Mouse (Mus musculus) megakaryocyte, embryonic 14.5 days (primary cell): ENCODE measurements around the gene Hist1h2bg. TPM values are rescaled to one million over a fixed set of nuclear protein-coding genes. Genes with fewer than 3 reads are reported as not detected.

Source experiments
- H3K27me3 ChIP-seq: replicated peaks from 2 replicates; pipeline ENCODE3; 2012; ENCODE audit warnings: inconsistent platforms
- H3K36me3 ChIP-seq: replicated peaks from 2 replicates; pipeline ENCODE3; 2012; ENCODE audit warnings: low read length, inconsistent platforms, mixed read lengths
- H3K4me1 ChIP-seq: 2 replicates; pipeline ENCODE4 v1.6.1; 2012; ENCODE audit warnings: inconsistent platforms
- H3K4me3 ChIP-seq: replicated peaks from 2 replicates; pipeline ENCODE3; 2012; ENCODE audit warnings: moderate library complexity, mild to moderate bottlenecking, inconsistent platforms
- H3K9me3 ChIP-seq: 2 replicates; pipeline ENCODE4 v1.6.1; 2012; ENCODE audit warnings: inconsistent platforms
- FLI1 ChIP-seq: IDR thresholded peaks from 2 replicates; pipeline ENCODE4 v1.6.1; 2012; ENCODE audit warnings: low read length, inconsistent platforms, mixed read lengths
- GATA1 ChIP-seq: IDR thresholded peaks from 3 replicates; pipeline ENCODE4 v1.6.1; 2012; ENCODE audit warnings: mixed read lengths, low read length, inconsistent platforms, borderline replicate concordance
- polyA plus RNA-seq: library from polyadenylated mRNA; stranded (reverse); fragments of >175 nt; gene quantifications from 2 replicates; pipeline ENCODE4 v1.2.3, GENCODE M21; 2012; ENCODE audit warnings: low replicate concordance; ENCODE audit not compliant: insufficient read depth

Hist1h2bg gene
- 16.8 and 28.8 TPM in 2 replicates for polyA plus RNA-seq

- Histone ChIP-seq H3K36me3 (no peaks in the 10 kb centered on the region), H3K9me3 (no peaks in the 10 kb centered on the region), H3K4me3 (peak within 1 kb of the TSS; percentile 90), H3K27me3 (no peaks in the 10 kb centered on the region), H3K4me1 (peaks cover 27% of the 10 kb centered on the region)
- TF ChIP-seq FLI1 = no peak
- no peak for TF ChIP-seq GATA1
Measured at GRCm38 (mm10) chr13:23571022-23571503, at the start of gene Hist1h2bg, which contains the start of gene Hist1h2ae. TSS of gene Hist1h2bg (plus strand) at chr13:23571396. TSS of gene Hist1h2ae (minus strand) at chr13:23571220.

GRCm38 (mm10) chr13:23521703-23522102 lies 49.5 kb upstream of the Hist1h2bg start:
- Histone ChIP-seq H3K36me3 (no peaks in the 10 kb centered on the region), H3K4me3 (peak overlapping the region; percentile 80), H3K9me3 (no peaks in the 10 kb centered on the region), H3K27me3 (no peaks in the 10 kb centered on the region), H3K4me1 (peaks cover 60% of the 10 kb centered on the region)
- TF ChIP-seq GATA1 (no peak), FLI1 (no peak)

- Histone ChIP-seq H3K9me3 (no peaks in the 10 kb centered on the region), H3K36me3 (no peaks in the 10 kb centered on the region), H3K4me3 (peak overlapping the region; percentile 35), H3K4me1 (peaks cover 71% of the 10 kb centered on the region), H3K27me3 (no peaks in the 10 kb centered on the region)
- TF ChIP-seq FLI1 = no peak
- TF ChIP-seq GATA1 = no peak
Measured at GRCm38 (mm10) chr13:23523976-23524375, 47.2 kb upstream of the Hist1h2bg start.

- H3K4me1 ChIP-seq = peaks cover 71% of the 10 kb centered on the region
- TF ChIP-seq FLI1 (no peak), GATA1 (no peak)
- no peaks in the 10 kb centered on the region for H3K36me3 ChIP-seq
- H3K9me3 ChIP-seq = no peaks in the 10 kb centered on the region
- peak overlapping the region; percentile 8 for H3K4me3 ChIP-seq
- H3K27me3 ChIP-seq = no peaks in the 10 kb centered on the region
Measured at GRCm38 (mm10) chr13:23524654-23525053, 46.5 kb upstream of the Hist1h2bg start.

- H3K36me3 ChIP-seq = no peaks in the 10 kb centered on the region
- peak overlapping the region; percentile 88 for H3K4me3 ChIP-seq
- peaks cover 64% of the 10 kb centered on the region for H3K4me1 ChIP-seq
- H3K27me3 ChIP-seq = no peaks in the 10 kb centered on the region
- TF ChIP-seq GATA1 (no peak), FLI1 (no peak)
- no peaks in the 10 kb centered on the region for H3K9me3 ChIP-seq
Measured at GRCm38 (mm10) chr13:23525901-23526300, 45.3 kb upstream of the Hist1h2bg start.

GRCm38 (mm10) chr13:23526312-23526711 lies 44.9 kb upstream of the Hist1h2bg start:
- peaks cover 62% of the 10 kb centered on the region for H3K4me1 ChIP-seq
- no peaks in the 10 kb centered on the region for H3K27me3 ChIP-seq

GRCm38 (mm10) chr13:23529005-23529404 lies 42.2 kb upstream of the Hist1h2bg start:
- no peaks in the 10 kb centered on the region for H3K27me3 ChIP-seq
- no peaks in the 10 kb centered on the region for H3K36me3 ChIP-seq
- peaks cover 57% of the 10 kb centered on the region for H3K4me1 ChIP-seq
- H3K9me3 ChIP-seq = no peaks in the 10 kb centered on the region
- TF ChIP-seq GATA1 = no peak
- no peak for TF ChIP-seq FLI1
- H3K4me3 ChIP-seq = no peak overlapping the region

More at GRCm38 (mm10) chr13:23526312-23526711, 44.9 kb upstream of the Hist1h2bg start:
- TF ChIP-seq GATA1 (no peak), FLI1 (no peak)
- no peaks in the 10 kb centered on the region for H3K9me3 ChIP-seq
- no peaks in the 10 kb centered on the region for H3K36me3 ChIP-seq
- peak overlapping the region; percentile 88 for H3K4me3 ChIP-seq

GRCm38 (mm10) chr13:23529480-23530165 lies 41.6 kb upstream of the Hist1h2bg start:
- H3K36me3 ChIP-seq = no peaks in the 10 kb centered on the region
- H3K27me3 ChIP-seq = no peaks in the 10 kb centered on the region
- H3K9me3 ChIP-seq = no peaks in the 10 kb centered on the region
- TF ChIP-seq GATA1 = no peak
- TF ChIP-seq FLI1 = no peak
- peak overlapping the region; percentile 91 for H3K4me3 ChIP-seq
- H3K4me1 ChIP-seq = peaks cover 55% of the 10 kb centered on the region

- H3K4me1 ChIP-seq = peaks cover 56% of the 10 kb centered on the region
- H3K36me3 ChIP-seq = no peaks in the 10 kb centered on the region
- TF ChIP-seq GATA1 (no peak), FLI1 (no peak)
- H3K4me3 ChIP-seq = peak overlapping the region; percentile 91
- no peaks in the 10 kb centered on the region for H3K9me3 ChIP-seq
- H3K27me3 ChIP-seq = no peaks in the 10 kb centered on the region
Measured at GRCm38 (mm10) chr13:23530181-23530900, 40.9 kb upstream of the Hist1h2bg start.
